Mouse (Mus musculus): ENCODE measurements around the gene Rbfox1. TPM values are rescaled to one million over a fixed set of nuclear protein-coding genes. Genes with fewer than 3 reads are reported as not detected.

The Rbfox1 gene
- polyA plus RNA-seq, 1 experiment from 2014 or later = 4.3 TPM

GRCm38 (mm10) chr16:7446791-7447290 is 1561.7 kb downstream of the Rbfox1 start:
- no peak overlapping the region for H3K27ac ChIP-seq (replicated peaks)
- H3K9me3 ChIP-seq (replicated peaks) = no peaks in the 10 kb centered on the region
- H3K4me3 ChIP-seq (replicated peaks) = no peak overlapping the region
- H3K4me2 ChIP-seq (replicated peaks) = no peak overlapping the region
- H3K4me1 ChIP-seq = 0 out of 2 replicates have a peak, but pooled peaks cover 9% of the 10 kb centered on the region
- no peaks in the 10 kb centered on the region for H3K36me3 ChIP-seq
- no peak for ATAC-seq (ENCODE audit: insufficient number of reproducible peaks, low FRiP score, low TSS enrichment, low read depth)
- no peak overlapping the region for H3K9ac ChIP-seq
- WGBS = 80% methylated on average over 1 of the region's 1 CpGs
- H3K27me3 ChIP-seq = no peaks in the 10 kb centered on the region

- Histone ChIP-seq H3K9ac (no peak overlapping the region), H3K4me2 (replicated peaks) (no peak overlapping the region), H3K4me3 (replicated peaks) (no peak overlapping the region), H3K27me3 (no peaks in the 10 kb centered on the region), H3K4me1 (0 out of 2 replicates have a peak, but pooled peaks cover 9% of the 10 kb centered on the region), H3K27ac (replicated peaks) (no peak overlapping the region), H3K9me3 (replicated peaks) (no peaks in the 10 kb centered on the region), H3K36me3 (no peaks in the 10 kb centered on the region)
- 45% methylated on average over 8 of the region's 8 CpGs for WGBS
- ATAC-seq (ENCODE audit: insufficient number of reproducible peaks, low FRiP score, low TSS enrichment, low read depth) = no peak
Measured at GRCm38 (mm10) chr16:7447718-7448649, 1562.8 kb downstream of the Rbfox1 start.

- Histone ChIP-seq H3K9me3 (replicated peaks) (no peaks in the 10 kb centered on the region), H3K4me1 (0 out of 2 replicates have a peak, but pooled peaks cover 9% of the 10 kb centered on the region), H3K27me3 (no peaks in the 10 kb centered on the region), H3K4me3 (replicated peaks) (no peak overlapping the region), H3K36me3 (no peaks in the 10 kb centered on the region), H3K4me2 (replicated peaks) (no peak overlapping the region), H3K9ac (no peak overlapping the region), H3K27ac (replicated peaks) (no peak overlapping the region)
- 71% methylated on average over 3 of the region's 3 CpGs for WGBS
- ATAC-seq (ENCODE audit: insufficient number of reproducible peaks, low FRiP score, low TSS enrichment, low read depth) = no peak
Measured at GRCm38 (mm10) chr16:7451193-7451592, 1566.0 kb downstream of the Rbfox1 start.

GRCm38 (mm10) chr16:7457571-7457970 is 1572.4 kb downstream of the Rbfox1 start:
- Histone ChIP-seq H3K27me3 (no peaks in the 10 kb centered on the region), H3K9ac (no peak overlapping the region), H3K36me3 (no peaks in the 10 kb centered on the region), H3K9me3 (replicated peaks) (no peaks in the 10 kb centered on the region), H3K4me1 (no peaks in the 10 kb centered on the region), H3K27ac (replicated peaks) (no peak overlapping the region), H3K4me3 (replicated peaks) (no peak overlapping the region), H3K4me2 (replicated peaks) (no peak overlapping the region)
- 87% methylated on average over 4 of the region's 4 CpGs for WGBS
- no peak for ATAC-seq (ENCODE audit: insufficient number of reproducible peaks, low FRiP score, low TSS enrichment, low read depth)
